Mouse (Mus musculus): ENCODE results near the gene D430041D05Rik.

DNA sequence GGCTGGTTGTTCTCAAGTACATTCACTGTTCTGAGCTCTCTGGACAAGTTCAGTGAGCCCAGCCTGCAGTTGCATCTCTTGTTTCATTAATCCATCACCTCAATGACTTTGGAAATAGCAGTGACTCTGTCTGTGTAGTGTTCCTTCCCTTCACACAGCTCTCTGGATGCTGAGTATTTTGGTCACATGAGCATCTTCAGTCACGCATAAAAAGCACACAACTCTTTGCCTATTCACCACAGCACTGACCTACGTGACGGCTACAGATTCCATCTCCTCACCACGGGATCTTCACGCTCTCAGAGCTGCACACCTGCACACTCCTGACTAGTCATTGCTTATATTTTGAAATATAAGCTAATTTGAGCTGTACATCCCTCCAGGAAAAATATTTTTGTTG is 202.4 kb downstream of the D430041D05Rik start:
- TF ChIP-seq CTCF (conservative IDR thresholded peaks at IDR 0.05; ENCODE audit: low read length) (no peak), NANOG (IDR thresholded peaks at IDR 0.05; ENCODE audit: borderline replicate concordance, low read length) (no peak), POU5F1 (IDR thresholded peaks at IDR 0.05; ENCODE audit: borderline replicate concordance, low read length) (no peak)
